Mouse (Mus musculus) thymus, adult 2 months (tissue): ENCODE measurements at regions not wholly inside any gene's neighbourhood (a gene's known extent, or its start where the extent isn't known, plus 50 kb on each side); places are given as distances from the start of the nearest gene placed in this dataset.

ENCODE experiments used
- DNase-seq: peaks from one replicate; pipeline ENCODE4 v3.0.0; 2021
- H3K27ac ChIP-seq: fragments of 200-500 bp; 2 replicates; pipeline ENCODE4 v1.5.1; 2012; ENCODE audit warnings: low read length, control low read depth; ENCODE audit not compliant: control insufficient read depth, insufficient read depth
- H3K27me3 ChIP-seq: fragments of 200-500 bp; 2 replicates; pipeline ENCODE4 v1.6.1; 2012; ENCODE audit warnings: mild to moderate bottlenecking, low read length, moderate library complexity, mixed read lengths; ENCODE audit not compliant: control insufficient read depth, insufficient read depth
- H3K36me3 ChIP-seq: fragments of 200-500 bp; 2 replicates; pipeline ENCODE4 v1.6.1; 2012; ENCODE audit warnings: mild to moderate bottlenecking, low read length, moderate library complexity; ENCODE audit not compliant: control insufficient read depth, insufficient read depth
- H3K4me1 ChIP-seq: fragments of 200-500 bp; replicated peaks from 2 replicates; pipeline ENCODE4 v1.6.1; 2012; ENCODE audit warnings: low read length; ENCODE audit not compliant: control insufficient read depth, insufficient read depth
- H3K4me3 ChIP-seq: fragments of 200-500 bp; 2 replicates; pipeline ENCODE4 v1.5.1; 2012; ENCODE audit warnings: mild to moderate bottlenecking, low read length, control low read depth, moderate library complexity; ENCODE audit not compliant: control insufficient read depth, insufficient read depth
- CTCF ChIP-seq: fragments of 200-500 bp; IDR thresholded peaks from 2 replicates; pipeline ENCODE4 v1.5.1; 2012; ENCODE audit warnings: mild to moderate bottlenecking, control low read depth, low read length, moderate library complexity, borderline replicate concordance; ENCODE audit not compliant: control insufficient read depth, poor library complexity, insufficient read depth; ENCODE audit errors: extremely low read depth
- POLR2A ChIP-seq: fragments of 200-500 bp; IDR thresholded peaks from 2 replicates; pipeline ENCODE4 v1.6.1; 2012; ENCODE audit warnings: mild to moderate bottlenecking, low read length, control low read depth, moderate library complexity; ENCODE audit not compliant: control insufficient read depth, poor library complexity, insufficient read depth; ENCODE audit errors: extremely low read depth
- whole genome bisulfite sequencing: fragments of 180-500 bp; shearing (Covaris S2); methylation state at CpG from one replicate; pipeline ENCODE4 v1.1.7; 2018; 5-methylcytosine and 5-hydroxymethylcytosine counted together

- Histone ChIP-seq H3K27ac (no peak overlapping the region), H3K36me3 (no peaks in the 10 kb centered on the region), H3K27me3 (no peaks in the 10 kb centered on the region), H3K4me1 (peaks cover 2% of the 10 kb centered on the region; the same call in 1 of the 2 replicates), H3K4me3 (no peak overlapping the region)
- no peak for DNase-seq
- TF ChIP-seq CTCF (no peak), POLR2A (no peak)
- 96% methylated on average over 2 of the region's 2 CpGs for WGBS
These were observed 143.7 kb downstream of the Dusp6 start for GRCm38 (mm10) chr10:99406764-99407163.

GRCm38 (mm10) chr10:99408786-99409185 is 145.8 kb downstream of the Dusp6 start:
- TF ChIP-seq CTCF (no peak), POLR2A (no peak)
- no peaks in the 10 kb centered on the region for H3K36me3 ChIP-seq

GRCm38 (mm10) chr10:99409744-99410143 is 146.7 kb downstream of the Dusp6 start:
- H3K27me3 ChIP-seq, result no peaks in the 10 kb centered on the region
- H3K4me3 ChIP-seq, result no peak overlapping the region
- H3K36me3 ChIP-seq, result no peaks in the 10 kb centered on the region
- WGBS, result 55% methylated on average over 11 of the region's 11 CpGs
- H3K27ac ChIP-seq, result no peak overlapping the region
- peaks cover 2% of the 10 kb centered on the region; the same call in 1 of the 2 replicates for H3K4me1 ChIP-seq
- TF ChIP-seq POLR2A, result no peak
- TF ChIP-seq CTCF, result no peak
- no peak for DNase-seq

More at GRCm38 (mm10) chr10:99408786-99409185, 145.8 kb downstream of the Dusp6 start:
- no peak overlapping the region for H3K4me3 ChIP-seq
- no peaks in the 10 kb centered on the region for H3K27me3 ChIP-seq
- WGBS, result 92% methylated on average over 2 of the region's 2 CpGs
- DNase-seq, result no peak
- H3K27ac ChIP-seq, result no peak overlapping the region
- peaks cover 2% of the 10 kb centered on the region; the same call in 1 of the 2 replicates for H3K4me1 ChIP-seq

- WGBS, result 95% methylated on average over 3 of the region's 3 CpGs
- no peak for DNase-seq
- Histone ChIP-seq H3K27me3 (0 out of 2 replicates have a peak, but pooled peaks cover 2% of the 10 kb centered on the region), H3K27ac (no peak overlapping the region), H3K4me1 (peaks cover 2% of the 10 kb centered on the region; the same call in 1 of the 2 replicates), H3K4me3 (no peak overlapping the region), H3K36me3 (no peaks in the 10 kb centered on the region)
- no peak for TF ChIP-seq POLR2A
- TF ChIP-seq CTCF, result no peak
These were observed 147.7 kb downstream of the Dusp6 start for GRCm38 (mm10) chr10:99410754-99411153.

- DNase-seq, result no peak
- WGBS, result 86% methylated on average over 3 of the region's 3 CpGs
- Histone ChIP-seq H3K36me3 (no peaks in the 10 kb centered on the region), H3K4me1 (peaks cover 14% of the 10 kb centered on the region), H3K27me3 (0 out of 2 replicates have a peak, but pooled peaks cover 2% of the 10 kb centered on the region), H3K27ac (no peak overlapping the region), H3K4me3 (no peak overlapping the region)
- TF ChIP-seq POLR2A (no peak), CTCF (no peak)
These were observed 150.4 kb downstream of the Dusp6 start for GRCm38 (mm10) chr10:99413455-99413854.

- DNase-seq, result no peak
- 66% methylated on average over 8 of the region's 8 CpGs for WGBS
- TF ChIP-seq CTCF (no peak), POLR2A (no peak)
These were observed 153.2 kb downstream of the Dusp6 start for GRCm38 (mm10) chr10:99416271-99416670.

More at GRCm38 (mm10) chr10:99416271-99416670, 153.2 kb downstream of the Dusp6 start:
- Histone ChIP-seq H3K27me3 (0 out of 2 replicates have a peak, but pooled peaks cover 2% of the 10 kb centered on the region), H3K4me3 (no peak overlapping the region), H3K27ac (no peak overlapping the region), H3K36me3 (no peaks in the 10 kb centered on the region), H3K4me1 (peaks cover 11% of the 10 kb centered on the region)
